Mouse (Mus musculus) thymus, postnatal 25 days (tissue): ENCODE results near the gene Prps1l3.
"Not testable (repeated sequence)": the region's sequence is repeated elsewhere in the genome, so short reads cannot be mapped to it uniquely, and the experiment has no call there.

Source experiments
- DNase-seq: peaks from one replicate; pipeline ENCODE4 v3.0.0; 2022

Gene Prps1l3

GRCm38 (mm10) chr12:57230192-57230706, at the start of gene Prps1l3, which contains the start of gene Mipol1:
Gene Prps1l3, plus strand, starts transcription at chr12:57230412.
Gene Mipol1, plus strand, starts transcription at chr12:57230427.
- DNase-seq, result peak; percentile 88

DNA sequence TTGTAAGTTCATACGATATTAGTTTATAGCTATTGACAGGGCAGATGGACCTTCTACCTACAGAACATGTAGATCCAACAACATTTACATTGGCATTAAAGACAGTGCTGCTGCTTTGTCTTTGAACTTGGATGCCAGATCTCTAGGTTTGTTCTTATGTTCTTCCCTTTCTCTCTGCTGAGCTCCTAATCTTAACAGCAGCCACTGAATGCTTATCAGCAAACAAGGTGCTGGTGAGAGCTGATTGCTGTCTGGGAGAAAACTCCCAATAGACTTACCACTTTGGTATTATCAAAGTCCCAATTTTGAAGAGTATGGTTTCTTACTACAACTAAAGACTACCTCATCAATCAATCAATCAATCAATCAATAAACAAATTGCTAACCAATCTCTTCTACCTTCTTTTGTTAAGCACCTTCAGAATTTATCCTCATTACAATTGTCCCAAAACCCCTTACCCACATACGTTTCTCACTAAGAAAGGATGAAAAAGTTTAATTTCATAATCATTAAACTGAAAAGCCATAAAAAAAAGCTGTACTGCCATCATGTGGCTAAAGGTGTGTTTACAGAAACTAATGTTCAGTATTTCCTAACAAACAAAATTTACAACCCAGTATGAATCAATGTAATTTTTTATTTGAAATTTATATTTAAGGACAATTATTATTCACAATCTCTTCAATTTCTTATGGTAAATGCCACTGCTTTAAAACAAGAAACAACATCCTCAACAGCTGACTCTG, 45.6 kb upstream of the Prps1l3 start:
- no peak for DNase-seq

GRCm38 (mm10) chr12:57185475-57185874, 44.7 kb upstream of the Prps1l3 start:
- DNase-seq, result no peak

GRCm38 (mm10) chr12:57186126-57186525, 44.1 kb upstream of the Prps1l3 start:
- DNase-seq, result no peak

GRCm38 (mm10) chr12:57187032-57187431, 43.2 kb upstream of the Prps1l3 start:
- no peak for DNase-seq

DNA sequence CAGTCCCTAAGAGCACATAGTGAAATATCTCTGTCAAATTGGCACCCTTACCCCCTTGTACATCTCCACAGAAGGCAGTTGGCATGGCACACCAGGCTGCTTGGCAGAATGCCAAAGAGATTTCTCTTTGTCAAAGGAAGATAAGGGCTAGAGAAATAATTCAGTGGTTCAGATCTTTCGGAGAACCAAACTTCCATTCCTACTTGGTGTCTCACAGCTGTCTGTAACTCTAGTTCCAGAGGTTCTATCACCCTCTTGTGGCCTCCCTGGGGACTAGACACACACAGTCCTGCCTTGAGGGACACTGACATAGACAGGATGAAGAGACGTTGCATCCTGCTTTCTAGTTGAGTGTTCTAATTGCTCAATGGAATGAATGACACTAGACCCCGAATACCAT, 35.6 kb upstream of the Prps1l3 start:
- peak; percentile 1 for DNase-seq

- DNase-seq, result no peak
Observed at GRCm38 (mm10) chr12:57196286-57196607, 34.0 kb upstream of the Prps1l3 start.

DNA sequence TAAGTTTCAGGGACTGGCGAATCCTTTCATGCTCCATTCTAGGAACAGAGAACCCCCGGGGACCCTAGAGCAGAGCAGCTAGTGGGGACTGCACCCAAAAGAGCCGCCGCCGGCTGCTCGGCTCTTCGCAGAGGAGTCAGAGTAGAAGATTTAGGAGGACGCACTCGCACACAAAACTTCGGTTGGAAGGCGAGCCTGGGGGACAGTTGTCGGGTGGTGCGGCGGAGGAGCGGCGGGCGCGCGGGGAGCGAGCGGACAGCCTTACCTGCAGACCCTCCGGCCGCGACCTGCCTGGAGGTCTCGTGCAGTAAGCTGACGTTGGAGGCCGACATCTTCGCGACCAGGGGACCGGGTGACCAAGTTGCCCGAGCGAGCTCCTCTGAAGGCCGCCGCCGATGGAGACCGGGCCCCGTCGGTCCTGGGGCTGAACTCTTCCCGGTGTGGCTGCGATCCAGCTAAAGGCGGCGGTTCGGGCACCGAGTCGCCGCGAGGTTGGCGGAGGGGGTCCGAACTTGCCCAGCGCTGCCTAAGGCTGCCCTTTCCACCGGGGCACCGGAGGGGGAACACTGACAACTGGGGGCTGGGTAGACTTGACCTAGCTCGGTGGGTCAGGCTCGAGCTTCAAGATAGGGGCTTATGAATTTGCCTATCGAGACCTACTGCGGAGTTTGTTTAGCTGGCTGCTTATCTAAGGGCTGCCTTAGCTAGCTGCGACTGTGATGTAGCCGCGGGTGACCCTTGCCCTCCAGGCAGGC, 33.4 kb upstream of the Prps1l3 start:
- peak; percentile 1 for DNase-seq

DNA sequence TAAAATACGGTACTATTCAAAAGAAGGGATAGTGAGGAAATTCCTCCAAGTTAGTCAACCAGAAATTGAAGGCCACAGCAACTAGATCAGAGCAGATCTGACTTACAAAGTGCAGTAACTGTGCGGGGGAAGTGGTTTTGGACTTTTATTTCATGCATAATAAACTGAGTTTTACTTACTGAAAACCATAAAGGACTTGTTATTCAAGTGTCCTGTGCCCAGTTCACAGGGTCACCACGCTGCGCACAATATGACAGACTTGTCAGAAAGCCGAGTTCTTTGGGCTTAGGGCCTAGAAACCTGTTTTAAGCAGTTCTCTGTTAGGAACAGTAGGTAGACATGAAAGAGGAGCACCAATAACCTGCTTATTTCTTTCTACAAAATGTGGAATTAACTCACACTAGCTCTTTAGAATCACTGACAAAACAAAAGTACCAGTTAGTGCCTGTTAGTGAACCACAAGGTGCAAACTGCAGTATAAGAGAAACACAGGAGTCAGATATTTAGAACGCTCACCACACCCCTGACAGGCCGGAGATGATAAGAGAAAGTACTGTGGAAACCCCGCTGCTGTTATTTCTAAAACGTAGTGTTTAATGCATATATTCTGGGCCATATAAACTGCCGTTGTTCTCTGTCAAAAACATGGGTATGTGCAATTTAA, 32.7 kb upstream of the Prps1l3 start, which contains the start of gene Slc25a21:
Gene Slc25a21 (minus strand): TSS at position 110 of the 664 bp plus-strand sequence.
- DNase-seq, result no peak

- DNase-seq, result no peak
Observed at GRCm38 (mm10) chr12:57198269-57198668, 31.9 kb upstream of the Prps1l3 start.

GRCm38 (mm10) chr12:57199427-57199826, 30.8 kb upstream of the Prps1l3 start:
- DNase-seq, result no peak

- no peak for DNase-seq
Observed at GRCm38 (mm10) chr12:57201901-57202300, 28.3 kb upstream of the Prps1l3 start.

DNA sequence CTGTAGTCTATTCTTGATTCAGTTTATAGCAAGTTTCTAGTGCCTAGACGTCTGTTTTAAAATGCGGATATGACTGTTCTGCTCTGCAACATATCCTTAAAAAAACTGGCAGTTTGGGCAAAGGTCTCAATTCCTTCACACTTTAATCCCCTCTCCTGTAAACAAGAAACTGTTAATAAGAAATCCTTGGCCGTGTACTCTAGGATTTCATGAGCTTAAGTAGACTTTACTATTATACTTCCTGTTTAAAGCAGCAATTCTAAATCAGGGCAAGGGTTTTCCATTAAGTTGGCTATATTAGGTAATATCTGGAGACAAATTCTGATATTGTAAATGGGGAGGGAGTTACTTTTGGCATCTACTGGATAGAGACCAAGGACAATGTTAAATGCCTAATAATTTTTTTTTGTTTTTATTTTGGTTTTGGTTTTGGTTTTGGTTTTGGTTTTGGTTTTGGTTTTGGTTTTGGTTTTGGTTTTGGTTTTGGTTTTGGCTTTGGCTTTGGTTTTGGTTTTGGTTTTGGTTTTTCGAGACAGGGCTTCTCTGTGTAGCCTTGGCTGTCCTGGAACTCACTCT, 25.8 kb upstream of the Prps1l3 start:
- DNase-seq, result no peak

GRCm38 (mm10) chr12:57211353-57212311, 18.6 kb upstream of the Prps1l3 start:
- DNase-seq, result peak; percentile 70

- DNase-seq, result not testable (repeated sequence)
Observed at GRCm38 (mm10) chr12:57212463-57212862, 17.7 kb upstream of the Prps1l3 start.

- no peak for DNase-seq
Observed at GRCm38 (mm10) chr12:57226411-57226810, 3.8 kb upstream of the Prps1l3 start.

- no peak for DNase-seq
Observed at GRCm38 (mm10) chr12:57227776-57228175, 2.4 kb upstream of the Prps1l3 start.

GRCm38 (mm10) chr12:57229703-57230102, 509 bp upstream of the Prps1l3 start:
- DNase-seq, result no peak

DNA sequence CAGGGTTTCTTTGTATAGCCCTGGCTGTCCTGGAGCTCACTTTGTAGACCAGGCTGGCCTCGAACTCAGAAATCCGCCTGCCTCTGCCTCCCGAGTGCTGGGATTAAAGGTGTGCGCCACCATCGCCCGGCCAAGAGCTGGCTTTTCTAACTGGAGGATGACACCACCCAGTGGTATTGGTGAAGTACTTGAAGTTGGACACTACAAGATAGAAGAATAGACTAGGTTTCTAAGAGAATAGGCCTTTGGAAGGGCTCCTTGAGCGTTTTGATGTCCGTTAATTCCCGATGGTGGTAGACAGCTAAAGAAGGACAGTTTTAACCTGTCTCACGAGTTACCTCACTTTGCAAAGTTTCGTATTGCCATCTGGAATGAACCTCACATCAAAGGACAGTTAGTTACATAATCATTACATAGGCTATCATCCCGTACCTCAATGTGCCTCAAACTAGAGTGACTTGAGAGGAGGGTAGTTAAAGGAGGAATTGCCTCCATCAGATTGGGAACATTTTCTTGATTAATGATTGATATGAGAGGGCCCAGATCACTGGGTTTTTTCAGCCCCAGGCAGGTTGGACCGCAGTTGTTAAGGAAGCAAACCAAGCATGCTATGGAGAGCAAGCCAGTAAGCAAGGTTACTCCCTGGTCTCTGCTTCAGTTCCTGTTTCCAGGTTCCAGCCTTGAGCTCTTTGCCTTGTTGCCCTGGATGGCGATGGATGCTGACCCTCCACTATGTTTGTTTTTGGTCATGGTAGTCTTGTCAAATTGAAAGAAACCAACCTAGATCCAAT, 1.1 kb downstream of the Prps1l3 start:
- DNase-seq, result peak; percentile 22

DNA sequence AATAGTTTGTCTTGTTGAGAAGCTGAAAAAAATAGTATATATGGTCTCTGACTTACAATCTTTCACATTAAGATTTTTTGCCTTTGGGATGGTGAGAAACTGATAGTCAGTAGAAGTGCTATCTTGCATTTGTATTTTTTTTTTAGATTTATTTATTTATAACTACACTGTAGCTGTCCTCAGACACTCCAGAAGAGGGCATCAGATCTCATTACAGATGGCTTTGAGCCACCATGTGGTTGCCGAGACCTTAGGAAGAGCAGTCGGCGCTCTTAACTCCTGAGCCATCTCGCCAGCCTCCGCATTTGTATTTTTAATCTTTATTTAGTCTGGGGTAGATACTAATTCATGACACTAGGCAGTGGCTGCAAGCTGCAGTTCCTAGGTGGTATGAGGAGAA, 3.2 kb downstream of the Prps1l3 start:
- DNase-seq, result no peak
